Mouse (Mus musculus) limb, embryonic 14.5 days (tissue): ENCODE results near the gene Defb15. TPM values are rescaled to one million over a fixed set of nuclear protein-coding genes. Genes with fewer than 3 reads are reported as not detected.
"Not testable (repeated sequence)": the region's sequence is repeated elsewhere in the genome, so short reads cannot be mapped to it uniquely, and the experiment has no call there.

Source experiments
- ATAC-seq: fragments of 200-750 bp; cut with Nextera tagmentation; 2 replicates; pipeline ENCODE4 v1.8.0; 2017; ENCODE audit warnings: low read depth, moderate number of reproducible peaks, moderate TSS enrichment; ENCODE audit not compliant: low FRiP score
- DNase-seq: peaks from one replicate; pipeline ENCODE4 v3.0.0-alpha.2; 2015; ENCODE audit warnings: low spot score
- H3K27ac ChIP-seq: fragments of 300-500 bp; sonication (generic); replicated peaks from 2 replicates; pipeline ENCODE4 v1.5.1; 2014; ENCODE audit warnings: low read depth, mild to moderate bottlenecking, low read length, moderate library complexity, mixed read lengths
- H3K27me3 ChIP-seq: fragments of 300-500 bp; sonication (generic); 2 replicates; pipeline ENCODE4 v1.6.1; 2014; ENCODE audit warnings: low read length, mixed read lengths; ENCODE audit not compliant: control insufficient read depth, insufficient read depth
- H3K36me3 ChIP-seq: fragments of 300-500 bp; sonication (generic); 2 replicates; pipeline ENCODE4 v1.6.1; 2014; ENCODE audit warnings: mild to moderate bottlenecking, low read length, moderate library complexity, mixed read lengths; ENCODE audit not compliant: control insufficient read depth, insufficient read depth
- H3K4me1 ChIP-seq: fragments of 300-500 bp; sonication (generic); 2 replicates; pipeline ENCODE4 v1.6.1; 2014; ENCODE audit warnings: antibody characterized with exemption, low read length, mixed read lengths; ENCODE audit not compliant: control insufficient read depth, insufficient read depth
- H3K4me2 ChIP-seq: fragments of 300-500 bp; sonication (generic); replicated peaks from 2 replicates; pipeline ENCODE4 v1.6.1; 2014; ENCODE audit warnings: low read depth, mild to moderate bottlenecking, low read length, moderate library complexity; ENCODE audit not compliant: severe bottlenecking
- H3K4me3 ChIP-seq: fragments of 300-500 bp; sonication (generic); replicated peaks from 2 replicates; pipeline ENCODE4 v1.5.1; 2014; ENCODE audit warnings: low read length
- H3K9ac ChIP-seq: fragments of 300-500 bp; sonication (generic); 2 replicates; pipeline ENCODE4 v1.6.1; 2014; ENCODE audit warnings: mild to moderate bottlenecking, low read depth, low read length, moderate library complexity; ENCODE audit not compliant: severe bottlenecking
- H3K9me3 ChIP-seq: fragments of 300-500 bp; sonication (generic); 2 replicates; pipeline ENCODE4 v1.6.1; 2016; ENCODE audit warnings: low read length; ENCODE audit not compliant: control insufficient read depth
- POLR2A ChIP-seq: fragments of 200-500 bp; IDR thresholded peaks from 2 replicates; pipeline ENCODE4 v1.8.0; 2012; ENCODE audit warnings: inconsistent platforms, mild to moderate bottlenecking, moderate library complexity, borderline replicate concordance; ENCODE audit not compliant: insufficient read depth, insufficient read length; ENCODE audit errors: extremely low read depth
- WGBS: fragments of 180-500 bp; shearing (Covaris S2); extraction: QIAGEN DNeasy Blood & Tissue Kit; methylation state at CpG from one replicate; pipeline ENCODE4 v1.1.7; 2014; 5-methylcytosine and 5-hydroxymethylcytosine counted together
- polyA plus RNA-seq, 2 experiments: library from polyadenylated mRNA; depleted of rRNA in 1 of 2; stranded (reverse) in 1 of 2; unstranded in 1 of 2; fragments of >200 nt; fragmentation: Nextera tagmentation in 1 of 2; extraction: Ambion mirVana in 1 of 2; gene quantifications; 2 replicates each; pipeline versions ENCODE4 v1.2.1 to v1.2.3; 2012 to 2014

Gene Defb15
- polyA plus RNA-seq, 2 experiments, result not detected

DNA sequence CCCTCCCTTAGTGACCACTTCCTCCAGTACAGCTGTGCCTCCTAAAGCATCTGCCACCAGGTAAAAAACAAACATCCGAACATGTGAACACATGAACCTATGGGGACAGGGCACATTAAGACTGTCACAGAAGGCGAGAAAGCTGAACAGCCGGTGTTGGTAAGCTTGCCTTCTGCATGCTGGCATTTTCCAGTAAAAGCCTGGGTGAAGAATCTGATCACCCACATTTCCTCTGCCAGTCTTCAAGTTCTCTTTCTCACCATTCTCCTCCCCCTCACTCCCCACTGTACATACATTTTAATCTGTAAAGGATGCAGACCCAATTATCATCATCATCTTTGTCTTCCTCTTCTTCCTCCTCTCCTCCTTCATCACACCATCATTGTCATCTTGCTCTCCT lies 16.9 kb downstream of the Defb15 start:
- Histone ChIP-seq H3K4me1 (no peaks in the 10 kb centered on the region), H3K4me3 (no peak overlapping the region), H3K4me2 (no peak overlapping the region), H3K9ac (no peak overlapping the region), H3K9me3 (no peaks in the 10 kb centered on the region), H3K27ac (no peak overlapping the region), H3K36me3 (no peaks in the 10 kb centered on the region), H3K27me3 (no peaks in the 10 kb centered on the region)
- TF ChIP-seq POLR2A, result no peak
- DNase-seq, result no peak
- WGBS, result 88% methylated on average over 3 of the region's 3 CpGs
- no peak for ATAC-seq

DNA sequence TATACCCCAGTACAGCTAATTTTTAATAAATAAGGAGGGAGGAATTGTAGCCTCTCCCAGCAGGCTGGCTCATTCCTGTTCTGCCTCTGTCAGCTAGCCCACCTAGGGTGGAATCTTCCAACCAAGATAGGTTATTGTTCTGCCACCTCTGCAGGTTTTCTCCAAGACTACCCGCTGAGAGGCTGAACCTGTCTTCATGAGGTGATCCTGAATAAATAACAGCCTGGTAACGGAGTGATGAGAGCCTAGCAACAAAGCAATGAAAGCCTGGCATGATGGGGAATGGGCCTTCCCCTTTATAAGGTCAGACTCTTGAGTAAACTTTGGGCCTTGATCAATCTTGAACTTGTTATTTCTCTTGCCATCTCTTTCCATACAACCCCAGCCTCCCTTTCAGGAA lies 20.0 kb downstream of the Defb15 start:
- Histone ChIP-seq H3K9ac (no peak overlapping the region), H3K9me3 (no peaks in the 10 kb centered on the region), H3K4me3 (no peak overlapping the region), H3K4me2 (no peak overlapping the region), H3K36me3 (no peaks in the 10 kb centered on the region), H3K27ac (no peak overlapping the region), H3K27me3 (no peaks in the 10 kb centered on the region), H3K4me1 (no peaks in the 10 kb centered on the region)
- ATAC-seq (no peak), DNase-seq (no peak)
- WGBS, result 26% methylated on average over 2 of the region's 2 CpGs
- no peak for TF ChIP-seq POLR2A

DNA sequence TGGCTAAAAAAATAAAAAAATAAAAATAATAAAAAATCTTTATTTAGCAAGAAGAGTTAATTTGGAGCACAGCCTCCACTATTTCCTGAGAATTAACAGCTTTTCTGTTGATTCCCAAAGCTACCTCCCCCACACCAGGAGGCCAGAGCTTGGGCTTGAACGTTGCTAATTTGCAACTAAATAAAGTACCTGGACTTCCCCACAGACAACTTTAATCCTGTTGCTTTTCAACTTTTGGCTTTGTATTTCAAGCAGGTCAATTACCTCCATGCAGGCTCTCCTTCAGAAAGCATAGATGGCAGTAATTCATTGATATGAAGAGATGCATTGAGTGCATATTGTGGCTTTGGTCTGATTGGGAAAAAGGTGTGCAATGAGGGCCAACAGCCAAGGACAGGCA lies 20.6 kb downstream of the Defb15 start:
- Histone ChIP-seq H3K4me3 (no peak overlapping the region), H3K9me3 (no peaks in the 10 kb centered on the region), H3K9ac (no peak overlapping the region), H3K27me3 (no peaks in the 10 kb centered on the region), H3K27ac (no peak overlapping the region), H3K4me2 (no peak overlapping the region), H3K4me1 (no peaks in the 10 kb centered on the region), H3K36me3 (no peaks in the 10 kb centered on the region)
- 10% methylated on average over 1 of the region's 1 CpGs for WGBS
- ATAC-seq (no peak), DNase-seq (no peak)
- no peak for TF ChIP-seq POLR2A

DNA sequence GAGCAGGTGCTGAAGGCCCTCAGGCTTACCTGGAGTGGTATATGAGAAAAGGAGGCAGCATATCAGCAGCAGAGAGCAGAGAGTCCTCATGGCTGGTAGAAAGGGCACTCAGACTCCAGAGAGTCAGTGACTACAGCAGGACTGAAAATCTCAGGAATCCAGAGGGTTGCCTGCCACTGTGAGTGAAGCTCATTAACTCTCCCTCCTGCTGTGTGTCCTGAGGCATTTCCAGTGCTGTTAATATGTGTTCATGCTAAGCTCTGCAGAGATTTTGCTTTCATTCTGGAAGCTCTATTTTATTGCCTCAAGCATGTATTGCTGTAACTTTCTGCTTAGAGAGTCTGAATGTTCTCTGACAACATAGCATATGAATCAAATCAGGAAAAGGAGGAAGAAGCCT lies 26.2 kb downstream of the Defb15 start, which contains the start of gene Defb11:
Gene Defb11, minus strand, starts transcription at position 123 of the 400 bp plus-strand sequence.
- peak; percentile 23 for DNase-seq
- not testable (repeated sequence) for H3K4me2 ChIP-seq, H3K9ac ChIP-seq, H3K9me3 ChIP-seq, H3K36me3 ChIP-seq, H3K4me1 ChIP-seq, ATAC-seq, H3K27me3 ChIP-seq, H3K4me3 ChIP-seq, H3K27ac ChIP-seq

DNA sequence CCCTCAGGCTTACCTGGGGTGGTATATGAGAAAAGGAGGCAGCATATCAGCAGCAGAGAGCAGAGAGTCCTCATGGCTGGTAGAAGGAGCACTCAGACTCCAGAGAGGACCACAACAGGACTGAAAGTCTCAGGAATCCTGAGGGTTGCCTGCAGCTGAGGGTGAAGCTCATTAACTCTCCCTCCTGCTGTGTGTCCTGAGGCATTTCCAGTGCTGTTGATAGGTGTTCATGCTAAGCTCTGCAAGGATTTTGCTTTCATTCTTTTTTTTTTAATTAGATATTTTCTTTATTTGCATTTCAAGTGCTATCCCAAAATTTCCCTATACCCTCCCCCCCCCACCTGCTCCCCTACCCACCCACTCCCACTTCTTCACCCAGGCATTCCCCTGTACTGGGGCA lies 47.2 kb downstream of the Defb15 start, which contains the start of gene Defb9:
Gene Defb9, minus strand, starts transcription at position 101 of the 400 bp plus-strand sequence.
- not testable (repeated sequence) for DNase-seq, H3K36me3 ChIP-seq, H3K27me3 ChIP-seq, H3K9ac ChIP-seq, H3K4me2 ChIP-seq, H3K4me3 ChIP-seq, H3K9me3 ChIP-seq, ATAC-seq, H3K27ac ChIP-seq, H3K4me1 ChIP-seq

Other genes with a start within 250 kb of the Defb15 start
- gene AY761184, start 229.1 kb downstream of the Defb15 start, polyA plus RNA-seq (2012; rRNA removed), result 0.19 TPM in 1 of 2 replicates, not detected in the other
- gene AY761184, start 229.1 kb downstream of the Defb15 start, polyA plus RNA-seq (2014; fragmentation: Nextera tagmentation; extraction: Ambion mirVana), result not detected in 2 replicates
- gene Defa24, start 198.2 kb downstream of the Defb15 start, polyA plus RNA-seq (2012; rRNA removed), result 0.29 TPM in 1 of 2 replicates, not detected in the other
- gene Defa24, start 198.2 kb downstream of the Defb15 start, polyA plus RNA-seq (2014; fragmentation: Nextera tagmentation; extraction: Ambion mirVana), result not detected in 2 replicates
- not detected in 2 replicates for gene Defb50, start 109.2 kb downstream of the Defb15 start, polyA plus RNA-seq (2012; rRNA removed)
- gene Defb50, start 109.2 kb downstream of the Defb15 start, polyA plus RNA-seq (2014; fragmentation: Nextera tagmentation; extraction: Ambion mirVana), result not detected in 2 replicates
- gene Defb2, start 92.8 kb downstream of the Defb15 start, polyA plus RNA-seq (2012; rRNA removed), result not detected in 2 replicates
- 1.8 TPM in 1 of 2 replicates, not detected in the other for gene Defb2, start 92.8 kb downstream of the Defb15 start, polyA plus RNA-seq (2014; fragmentation: Nextera tagmentation; extraction: Ambion mirVana)
- not detected in 2 replicates for gene Defb10, start 73.8 kb downstream of the Defb15 start, polyA plus RNA-seq (2012; rRNA removed)
- gene Defb10, start 73.8 kb downstream of the Defb15 start, polyA plus RNA-seq (2014; fragmentation: Nextera tagmentation; extraction: Ambion mirVana), result not detected in 2 replicates
- gene Defb9, start 47.3 kb downstream of the Defb15 start, polyA plus RNA-seq (2012; rRNA removed), result not detected in 2 replicates
- gene Defb9, start 47.3 kb downstream of the Defb15 start, polyA plus RNA-seq (2014; fragmentation: Nextera tagmentation; extraction: Ambion mirVana), result not detected in 2 replicates
- not detected in 2 replicates for gene Defb11, start 26.3 kb downstream of the Defb15 start, polyA plus RNA-seq (2012; rRNA removed)
- not detected in 2 replicates for gene Defb11, start 26.3 kb downstream of the Defb15 start, polyA plus RNA-seq (2014; fragmentation: Nextera tagmentation; extraction: Ambion mirVana)
- not detected in 2 replicates for gene Defb35, start 5.6 kb upstream of the Defb15 start, polyA plus RNA-seq (2012; rRNA removed)
- not detected in 2 replicates for gene Defb35, start 5.6 kb upstream of the Defb15 start, polyA plus RNA-seq (2014; fragmentation: Nextera tagmentation; extraction: Ambion mirVana)
- not detected in 2 replicates for gene Defb13, start 14.1 kb upstream of the Defb15 start, polyA plus RNA-seq (2012; rRNA removed)
- not detected in 2 replicates for gene Defb13, start 14.1 kb upstream of the Defb15 start, polyA plus RNA-seq (2014; fragmentation: Nextera tagmentation; extraction: Ambion mirVana)
- not detected in 2 replicates for gene Fam90a1a, start 26.0 kb upstream of the Defb15 start, polyA plus RNA-seq (2012; rRNA removed)
- gene Fam90a1a, start 26.0 kb upstream of the Defb15 start, polyA plus RNA-seq (2014; fragmentation: Nextera tagmentation; extraction: Ambion mirVana), result not detected in 2 replicates
- not detected in 2 replicates for gene Ccdc70, start 37.1 kb upstream of the Defb15 start, polyA plus RNA-seq (2012; rRNA removed)
- not detected in 2 replicates for gene Ccdc70, start 37.1 kb upstream of the Defb15 start, polyA plus RNA-seq (2014; fragmentation: Nextera tagmentation; extraction: Ambion mirVana)
- gene Atp7b, start 127.6 kb upstream of the Defb15 start, polyA plus RNA-seq (2012; rRNA removed), result 0.63 TPM in 2 replicates
- 0.29 and 0.37 TPM in 2 replicates for gene Atp7b, start 127.6 kb upstream of the Defb15 start, polyA plus RNA-seq (2014; fragmentation: Nextera tagmentation; extraction: Ambion mirVana)
- gene Alg11, start 128.0 kb upstream of the Defb15 start, polyA plus RNA-seq (2012; rRNA removed), result 11.3 and 13.6 TPM in 2 replicates
- gene Alg11, start 128.0 kb upstream of the Defb15 start, polyA plus RNA-seq (2014; fragmentation: Nextera tagmentation; extraction: Ambion mirVana), result 23.4 and 27.6 TPM in 2 replicates
- 0.05 and 0.26 TPM in 2 replicates for gene Nek5, start 192.3 kb upstream of the Defb15 start, polyA plus RNA-seq (2012; rRNA removed)
- gene Nek5, start 192.3 kb upstream of the Defb15 start, polyA plus RNA-seq (2014; fragmentation: Nextera tagmentation; extraction: Ambion mirVana), result 0.15 and 0.32 TPM in 2 replicates
- 4.3 and 6.1 TPM in 2 replicates for gene Nek3, start 233.7 kb upstream of the Defb15 start, polyA plus RNA-seq (2012; rRNA removed)
- 4.0 and 4.9 TPM in 2 replicates for gene Nek3, start 233.7 kb upstream of the Defb15 start, polyA plus RNA-seq (2014; fragmentation: Nextera tagmentation; extraction: Ambion mirVana)